Mouse (Mus musculus) embryonic facial prominence, embryonic 15.5 days (tissue): ENCODE results near the gene Adam29. TPM values are rescaled to one million over a fixed set of nuclear protein-coding genes. Genes with fewer than 3 reads are reported as not detected.

Experiments used
- ATAC-seq: fragments of 200-750 bp; cut with Nextera tagmentation; 2 replicates; pipeline ENCODE4 v1.8.0; 2017; ENCODE audit warnings: low read depth, moderate TSS enrichment; ENCODE audit not compliant: insufficient number of reproducible peaks, low FRiP score, low TSS enrichment
- H3K27ac ChIP-seq: fragments of 300-500 bp; sonication (generic); replicated peaks from 2 replicates; pipeline ENCODE4 v1.5.1; 2015; ENCODE audit warnings: mild to moderate bottlenecking, inconsistent platforms
- H3K27me3 ChIP-seq: fragments of 300-500 bp; sonication (generic); 2 replicates; pipeline ENCODE4 v1.6.1; 2015; ENCODE audit warnings: inconsistent platforms
- H3K36me3 ChIP-seq: fragments of 300-500 bp; sonication (generic); 2 replicates; pipeline ENCODE4 v1.6.1; 2015; ENCODE audit warnings: mild to moderate bottlenecking, inconsistent platforms
- H3K4me1 ChIP-seq: fragments of 300-500 bp; sonication (generic); 2 replicates; pipeline ENCODE4 v1.6.1; 2015; ENCODE audit warnings: inconsistent platforms
- H3K4me2 ChIP-seq: fragments of 300-500 bp; sonication (generic); replicated peaks from 2 replicates; pipeline ENCODE4 v1.6.1; 2015; ENCODE audit warnings: mild to moderate bottlenecking, inconsistent platforms
- H3K4me3 ChIP-seq: fragments of 300-500 bp; sonication (generic); replicated peaks from 2 replicates; pipeline ENCODE4 v1.5.1; 2015; ENCODE audit warnings: mild to moderate bottlenecking, inconsistent platforms
- H3K9ac ChIP-seq: fragments of 300-500 bp; sonication (generic); 2 replicates; pipeline ENCODE4 v1.6.1; 2015; ENCODE audit warnings: inconsistent platforms
- H3K9me3 ChIP-seq: fragments of 300-500 bp; sonication (generic); replicated peaks from 2 replicates; pipeline ENCODE4 v1.6.1; 2016; ENCODE audit warnings: inconsistent platforms
- WGBS: fragments of 180-500 bp; shearing (Covaris S2); methylation state at CpG from one replicate; pipeline ENCODE4 v1.1.7; 2015; 5-methylcytosine and 5-hydroxymethylcytosine counted together
- polyA plus RNA-seq: library from polyadenylated mRNA; unstranded; fragments of >200 nt; fragmentation: Nextera tagmentation; extraction: Ambion mirVana; gene quantifications from 2 replicates; pipeline ENCODE4 v1.2.1, GENCODE M21; 2015

Gene Adam29
- not detected in 2 replicates for polyA plus RNA-seq

DNA sequence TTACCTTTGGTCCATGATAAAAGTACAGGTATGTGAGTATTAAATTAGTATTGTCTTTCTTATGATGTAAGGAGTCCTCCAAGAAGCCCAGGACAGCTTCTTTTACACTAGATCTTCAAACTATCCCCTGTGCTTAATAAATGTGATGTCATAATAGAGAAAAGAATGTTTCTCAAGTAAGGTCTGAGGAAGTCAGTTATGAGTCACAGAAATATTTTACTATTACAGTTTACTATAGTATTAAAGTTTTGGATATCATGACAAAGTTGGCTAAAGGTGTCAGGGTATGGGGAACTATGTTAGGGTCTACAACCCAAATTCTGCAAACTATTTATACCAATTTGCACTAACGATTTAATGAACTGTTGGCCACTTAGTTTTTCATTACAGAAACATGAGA lies at the start of gene Adam29:
TSS of gene Adam29 (minus strand) at position 101 of the 400 bp plus-strand sequence.
- no peaks in the 10 kb centered on the region for H3K36me3 ChIP-seq
- no peaks in the 10 kb centered on the region for H3K9me3 ChIP-seq
- ATAC-seq = no peak
- H3K9ac ChIP-seq = no peak within 1 kb of the TSS
- no peak within 1 kb of the TSS for H3K4me3 ChIP-seq
- H3K27ac ChIP-seq = no peak within 1 kb of the TSS
- H3K4me1 ChIP-seq = no peaks in the 10 kb centered on the region
- H3K4me2 ChIP-seq = no peak within 1 kb of the TSS
- 73% methylated on average over 1 of the region's 1 CpGs for whole genome bisulfite sequencing
- H3K27me3 ChIP-seq = no peaks in the 10 kb centered on the region

- Histone ChIP-seq H3K27me3 (no peaks in the 10 kb centered on the region), H3K4me3 (peak overlapping the region; percentile 7; the same call in 1 of the 2 replicates), H3K4me1 (peaks cover 5% of the 10 kb centered on the region; the same call in 1 of the 2 replicates), H3K9me3 (no peaks in the 10 kb centered on the region), H3K27ac (no peak overlapping the region), H3K9ac (no peak overlapping the region), H3K4me2 (peak overlapping the region; percentile 28), H3K36me3 (no peaks in the 10 kb centered on the region)
- 1% methylated on average over 8 of the region's 8 CpGs for WGBS
- ATAC-seq = no peak
These were observed 33.8 kb upstream of the Adam29 start for GRCm38 (mm10) chr8:55940526-55940880.

- Histone ChIP-seq H3K4me2 (peak within 1 kb of the TSS; percentile 28), H3K27ac (no peak within 1 kb of the TSS), H3K4me1 (peaks cover 5% of the 10 kb centered on the region; the same call in 1 of the 2 replicates), H3K4me3 (peak within 1 kb of the TSS; percentile 7; the same call in 1 of the 2 replicates), H3K9me3 (no peaks in the 10 kb centered on the region), H3K9ac (no peak within 1 kb of the TSS), H3K27me3 (no peaks in the 10 kb centered on the region), H3K36me3 (no peaks in the 10 kb centered on the region)
- no peak for ATAC-seq
- WGBS = 18% methylated on average over 11 of the region's 11 CpGs
These were observed 33.2 kb upstream of the Adam29 start, which contains the start of gene Glra3 for GRCm38 (mm10) chr8:55939870-55940525. Glra3 (plus strand) TSS chr8:55940460.

Other genes with a start within 250 kb of the Adam29 start
- 0.07 TPM in 1 of 2 replicates, not detected in the other for gene Glra3, start 33.5 kb upstream of the Adam29 start, polyA plus RNA-seq